Mouse (Mus musculus) intestine, postnatal 0 days (tissue): ENCODE data around the gene Mrpl14. TPM values are rescaled to one million over a fixed set of nuclear protein-coding genes. Genes with fewer than 3 reads are reported as not detected.

ENCODE experiments used
- ATAC-seq: fragments of 200-750 bp; cut with Nextera tagmentation; 2 replicates; pipeline ENCODE4 v1.8.0; 2017; ENCODE audit warnings: mild to moderate bottlenecking, moderate TSS enrichment, moderate library complexity
- H3K27ac ChIP-seq: fragments of 300-500 bp; sonication (generic); 2 replicates; pipeline ENCODE4 v1.5.1; 2014; ENCODE audit warnings: mild to moderate bottlenecking, low read depth, low read length, moderate library complexity
- H3K27me3 ChIP-seq: fragments of 300-500 bp; sonication (generic); replicated peaks from 2 replicates; pipeline ENCODE4 v1.6.1; 2014; ENCODE audit warnings: low read length, mixed read lengths; ENCODE audit not compliant: control insufficient read depth, insufficient read depth
- H3K36me3 ChIP-seq: fragments of 300-500 bp; sonication (generic); 2 replicates; pipeline ENCODE4 v1.6.1; 2014; ENCODE audit warnings: mild to moderate bottlenecking, moderate library complexity; ENCODE audit not compliant: control insufficient read depth, insufficient read depth
- H3K4me1 ChIP-seq: fragments of 300-500 bp; sonication (generic); replicated peaks from 2 replicates; pipeline ENCODE4 v1.6.1; 2014; ENCODE audit warnings: antibody characterized with exemption, low read length, mixed read lengths; ENCODE audit not compliant: control insufficient read depth, insufficient read depth
- H3K4me2 ChIP-seq: fragments of 300-500 bp; sonication (generic); replicated peaks from 2 replicates; pipeline ENCODE4 v1.6.1; 2014; ENCODE audit warnings: low read depth, mild to moderate bottlenecking, moderate library complexity
- H3K4me3 ChIP-seq: fragments of 300-500 bp; sonication (generic); 2 replicates; pipeline ENCODE4 v1.5.1; 2014; ENCODE audit warnings: low read depth, low read length
- H3K9ac ChIP-seq: fragments of 300-500 bp; sonication (generic); 2 replicates; pipeline ENCODE4 v1.6.1; 2014; ENCODE audit warnings: mild to moderate bottlenecking, low read depth, low read length
- H3K9me3 ChIP-seq: fragments of 300-500 bp; sonication (generic); 2 replicates; pipeline ENCODE4 v1.6.1; 2016; ENCODE audit warnings: mixed run types; ENCODE audit not compliant: control insufficient read depth
- CTCF ChIP-seq: sonication (generic); IDR thresholded peaks from 2 replicates; pipeline ENCODE4 v1.5.1; 2016; ENCODE audit warnings: low read depth, mild to moderate bottlenecking, control low read depth, antibody characterized with exemption, moderate library complexity
- WGBS: fragments of 180-500 bp; shearing (Covaris S2); extraction: QIAGEN DNeasy Blood & Tissue Kit; methylation state at CpG from one replicate; pipeline ENCODE4 v1.1.7; 2014; 5-methylcytosine and 5-hydroxymethylcytosine counted together
- polyA plus RNA-seq: library from polyadenylated mRNA; unstranded; fragments of >200 nt; fragmentation: Nextera tagmentation; extraction: Ambion mirVana; gene quantifications from 2 replicates; pipeline ENCODE4 v1.2.1, GENCODE M21; 2015

Gene Mrpl14
- polyA plus RNA-seq, 1 experiment from 2014 or later = 127 TPM

GRCm38 (mm10) chr17:45682843-45683242, 3.3 kb upstream of the Mrpl14 start:
- Histone ChIP-seq H3K9ac (no peak overlapping the region), H3K4me3 (no peak overlapping the region), H3K4me2 (no peak overlapping the region), H3K4me1 (0 out of 2 replicates have a peak, but pooled peaks cover 7% of the 10 kb centered on the region), H3K36me3 (0 out of 2 replicates have a peak, but pooled peaks cover 2% of the 10 kb centered on the region), H3K27me3 (no peaks in the 10 kb centered on the region), H3K27ac (no peak overlapping the region), H3K9me3 (no peaks in the 10 kb centered on the region)
- no peak for ATAC-seq
- WGBS = 51% methylated on average over 4 of the region's 4 CpGs
- TF ChIP-seq CTCF = no peak

- TF ChIP-seq CTCF = no peak
- Histone ChIP-seq H3K4me2 (peak overlapping the region; percentile 98), H3K9me3 (no peaks in the 10 kb centered on the region), H3K27ac (no peak overlapping the region), H3K9ac (peak overlapping the region; percentile 79), H3K4me1 (0 out of 2 replicates have a peak, but pooled peaks cover 7% of the 10 kb centered on the region), H3K36me3 (no peaks in the 10 kb centered on the region), H3K27me3 (no peaks in the 10 kb centered on the region), H3K4me3 (peak overlapping the region; percentile 85)
- no peak for ATAC-seq
- 39% methylated on average over 14 of the region's 14 CpGs for WGBS
Measured at GRCm38 (mm10) chr17:45684667-45685131, 1.4 kb upstream of the Mrpl14 start.

GRCm38 (mm10) chr17:45685171-45686092, 690 bp upstream of the Mrpl14 start:
- Histone ChIP-seq H3K4me2 (peak overlapping the region; percentile 98), H3K9ac (peak overlapping the region; percentile 79), H3K27ac (peak overlapping the region; percentile 54), H3K27me3 (no peaks in the 10 kb centered on the region), H3K36me3 (no peaks in the 10 kb centered on the region), H3K4me3 (peak overlapping the region; percentile 85), H3K9me3 (no peaks in the 10 kb centered on the region), H3K4me1 (0 out of 2 replicates have a peak, but pooled peaks cover 7% of the 10 kb centered on the region)
- ATAC-seq = peak; percentile 61
- WGBS = under 1% methylated on average over 55 of the region's 58 CpGs
- TF ChIP-seq CTCF = 0 out of 2 replicates have a peak, but pooled peaks have one; percentile 2

- WGBS = 2% methylated on average over 12 of the region's 12 CpGs
- ATAC-seq = no peak; the same call in 1 of the 2 replicates
- Histone ChIP-seq H3K4me2 (peak within 1 kb of the TSS; percentile 98), H3K27me3 (no peaks in the 10 kb centered on the region), H3K4me3 (peak within 1 kb of the TSS; percentile 85), H3K9ac (peak within 1 kb of the TSS; percentile 79), H3K27ac (peak within 1 kb of the TSS; percentile 55), H3K9me3 (no peaks in the 10 kb centered on the region), H3K4me1 (0 out of 2 replicates have a peak, but pooled peaks cover 7% of the 10 kb centered on the region), H3K36me3 (no peaks in the 10 kb centered on the region)
- no peak for TF ChIP-seq CTCF
Measured at GRCm38 (mm10) chr17:45686716-45687115, 594 bp downstream of the Mrpl14 start, which contains the start of gene Tmem63b. Tmem63b (minus strand) TSS chr17:45686905.

GRCm38 (mm10) chr17:45689120-45689519, 3.0 kb downstream of the Mrpl14 start:
- no peaks in the 10 kb centered on the region for H3K27me3 ChIP-seq
- H3K4me2 ChIP-seq = no peak overlapping the region
- ATAC-seq = no peak
- 0 out of 2 replicates have a peak, but pooled peaks cover 10% of the 10 kb centered on the region for H3K4me1 ChIP-seq
- 67% methylated on average over 9 of the region's 9 CpGs for WGBS
- no peak overlapping the region for H3K4me3 ChIP-seq
- H3K9me3 ChIP-seq = no peaks in the 10 kb centered on the region
- no peak overlapping the region for H3K27ac ChIP-seq
- H3K9ac ChIP-seq = no peak overlapping the region
- H3K36me3 ChIP-seq = no peaks in the 10 kb centered on the region; the same call in 1 of the 2 replicates
- TF ChIP-seq CTCF = no peak

GRCm38 (mm10) chr17:45690044-45690443, 3.9 kb downstream of the Mrpl14 start:
- WGBS = 92% methylated on average over 4 of the region's 4 CpGs
- no peak overlapping the region for H3K9ac ChIP-seq
- no peaks in the 10 kb centered on the region for H3K27me3 ChIP-seq
- no peak overlapping the region for H3K27ac ChIP-seq
- no peak for ATAC-seq
- H3K4me1 ChIP-seq = 0 out of 2 replicates have a peak, but pooled peaks cover 10% of the 10 kb centered on the region
- H3K36me3 ChIP-seq = no peaks in the 10 kb centered on the region; the same call in 1 of the 2 replicates
- no peaks in the 10 kb centered on the region for H3K9me3 ChIP-seq
- no peak for TF ChIP-seq CTCF
- H3K4me3 ChIP-seq = no peak overlapping the region
- no peak overlapping the region for H3K4me2 ChIP-seq
